Mouse (Mus musculus) monocyte, adult 2 months (primary cell): Measurements from ENCODE around the gene Uvssa.
A peak's percentile ranks its signal among the peaks of the same experiment; 100 is the strongest.

ENCODE experiments used
- DNase-seq, 2 experiments: peaks; one replicate each; pipeline ENCODE4 v3.0.0; 2022; ENCODE audit warnings: low spot score in 2 of 2, low read depth in 1 of 2

Uvssa gene

GRCm38 (mm10) chr5:33372331-33373038 lies 5.9 kb upstream of the Uvssa start:
- peak in 1 of 2 experiments; percentile 15 for DNase-seq

- DNase-seq = no peak
These were observed 1.2 kb upstream of the Uvssa start for GRCm38 (mm10) chr5:33377176-33377575.

- DNase-seq = no peak
These were observed 498 bp upstream of the Uvssa start for GRCm38 (mm10) chr5:33377801-33378301.

- no peak for DNase-seq
These were observed 9.2 kb downstream of the Uvssa start for GRCm38 (mm10) chr5:33387550-33387949.

GRCm38 (mm10) chr5:33393803-33394202 lies 15.5 kb downstream of the Uvssa start:
- DNase-seq = peak in 1 of 2 experiments; percentile 23

GRCm38 (mm10) chr5:33395693-33396092 lies 17.3 kb downstream of the Uvssa start:
- DNase-seq = no peak

- DNase-seq = no peak
These were observed 18.5 kb downstream of the Uvssa start for GRCm38 (mm10) chr5:33396828-33397227.

GRCm38 (mm10) chr5:33400819-33401218 lies 22.5 kb downstream of the Uvssa start:
- DNase-seq = no peak

GRCm38 (mm10) chr5:33420313-33420712 lies 42.0 kb downstream of the Uvssa start:
- DNase-seq = no peak

GRCm38 (mm10) chr5:33427461-33427860 lies 49.1 kb downstream of the Uvssa start:
- DNase-seq = no peak

- no peak for DNase-seq
These were observed 51.8 kb downstream of the Uvssa start for GRCm38 (mm10) chr5:33430106-33430505.

- DNase-seq = no peak
These were observed 52.3 kb downstream of the Uvssa start for GRCm38 (mm10) chr5:33430511-33431172.

GRCm38 (mm10) chr5:33431173-33432005 lies 53.0 kb downstream of the Uvssa start:
- no peak for DNase-seq

- DNase-seq = no peak
These were observed 53.9 kb downstream of the Uvssa start for GRCm38 (mm10) chr5:33432057-33432935.

- no peak for DNase-seq
These were observed 55.1 kb downstream of the Uvssa start, which contains the start of gene Nkx1-1 for GRCm38 (mm10) chr5:33433201-33434138. Gene Nkx1-1, minus strand, starts transcription at chr5:33433976.

GRCm38 (mm10) chr5:33434141-33434780 lies 55.9 kb downstream of the Uvssa start:
- DNase-seq = no peak

- DNase-seq = no peak
These were observed 56.8 kb downstream of the Uvssa start for GRCm38 (mm10) chr5:33435151-33435550.

- DNase-seq = no peak
These were observed 57.6 kb downstream of the Uvssa start for GRCm38 (mm10) chr5:33435941-33436340.

- peak; percentile 55 to 67 for DNase-seq
These were observed 59.9 kb downstream of the Uvssa start for GRCm38 (mm10) chr5:33438214-33438613.
